Mouse (Mus musculus): ENCODE measurements around the gene Vps26a. TPM values are rescaled to one million over a fixed set of nuclear protein-coding genes. Genes with fewer than 3 reads are reported as not detected.

Vps26a gene
- 81.4 TPM for polyA plus RNA-seq (2017; shearing (Covaris generic))

DNA sequence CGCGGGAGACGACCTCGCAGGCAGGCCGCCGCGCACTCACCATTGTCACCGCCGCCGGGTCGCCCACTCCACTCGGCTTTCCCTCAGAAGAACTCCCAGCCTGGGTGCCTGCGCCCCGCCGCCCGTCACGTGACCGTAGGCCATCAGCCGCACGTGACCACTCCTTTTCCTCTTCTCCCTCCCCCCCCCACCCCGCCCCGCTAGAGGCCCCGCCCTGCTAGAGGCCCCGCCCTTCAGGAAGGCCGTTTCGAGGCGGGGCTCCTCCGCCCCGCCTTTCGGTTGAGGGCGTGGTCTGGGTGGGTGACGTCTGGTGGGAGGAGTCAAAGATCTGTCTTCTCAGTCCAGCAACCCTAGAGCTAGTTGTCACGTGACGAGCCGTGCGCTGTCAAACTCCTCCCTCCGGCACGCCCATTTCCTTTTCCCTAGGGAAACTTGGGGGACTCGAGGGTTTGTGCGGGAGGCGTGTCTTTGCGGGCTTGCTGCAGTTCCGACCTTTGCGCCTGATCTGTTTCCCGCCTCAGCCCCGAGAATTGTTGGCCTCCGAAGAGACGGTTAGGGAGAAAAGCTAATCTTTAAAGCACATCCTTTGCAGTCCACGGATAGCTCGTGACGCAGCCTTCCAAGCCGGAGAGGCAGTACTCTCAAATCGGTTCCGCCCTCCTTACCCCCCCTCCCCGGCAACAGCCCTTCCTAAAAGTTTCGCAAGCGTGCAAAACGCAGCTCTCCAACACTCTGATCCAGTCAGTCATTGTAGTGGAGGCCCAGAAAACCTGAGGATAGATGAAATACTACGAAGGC is at the start of gene Vps26a:
Gene Vps26a, minus strand, starts transcription at position 188 of the 798 bp plus-strand sequence.

DNA sequence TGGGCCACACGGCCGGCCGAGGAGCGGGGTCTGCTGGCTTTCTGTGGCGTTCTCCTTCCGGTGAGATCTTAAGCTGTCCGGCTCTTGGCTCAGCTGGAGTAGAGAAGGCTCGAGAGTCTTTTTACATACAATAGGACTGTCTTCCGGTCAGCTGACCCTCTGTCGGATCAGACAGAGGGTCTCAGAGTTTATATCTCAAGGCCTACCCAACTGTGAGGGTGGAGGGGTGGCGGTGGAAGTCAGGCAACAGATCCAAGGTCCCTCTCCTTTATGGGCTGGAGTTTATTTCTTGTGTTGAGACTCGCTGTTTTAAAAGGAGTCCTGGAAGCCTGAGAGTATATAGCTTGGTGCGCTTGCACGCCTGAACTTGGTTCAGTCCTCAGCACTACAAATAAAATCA is 40.7 kb upstream of the Vps26a start, which contains the start of gene Srgn:
Gene Srgn, minus strand, starts transcription at position 101 of the 400 bp plus-strand sequence.

DNA sequence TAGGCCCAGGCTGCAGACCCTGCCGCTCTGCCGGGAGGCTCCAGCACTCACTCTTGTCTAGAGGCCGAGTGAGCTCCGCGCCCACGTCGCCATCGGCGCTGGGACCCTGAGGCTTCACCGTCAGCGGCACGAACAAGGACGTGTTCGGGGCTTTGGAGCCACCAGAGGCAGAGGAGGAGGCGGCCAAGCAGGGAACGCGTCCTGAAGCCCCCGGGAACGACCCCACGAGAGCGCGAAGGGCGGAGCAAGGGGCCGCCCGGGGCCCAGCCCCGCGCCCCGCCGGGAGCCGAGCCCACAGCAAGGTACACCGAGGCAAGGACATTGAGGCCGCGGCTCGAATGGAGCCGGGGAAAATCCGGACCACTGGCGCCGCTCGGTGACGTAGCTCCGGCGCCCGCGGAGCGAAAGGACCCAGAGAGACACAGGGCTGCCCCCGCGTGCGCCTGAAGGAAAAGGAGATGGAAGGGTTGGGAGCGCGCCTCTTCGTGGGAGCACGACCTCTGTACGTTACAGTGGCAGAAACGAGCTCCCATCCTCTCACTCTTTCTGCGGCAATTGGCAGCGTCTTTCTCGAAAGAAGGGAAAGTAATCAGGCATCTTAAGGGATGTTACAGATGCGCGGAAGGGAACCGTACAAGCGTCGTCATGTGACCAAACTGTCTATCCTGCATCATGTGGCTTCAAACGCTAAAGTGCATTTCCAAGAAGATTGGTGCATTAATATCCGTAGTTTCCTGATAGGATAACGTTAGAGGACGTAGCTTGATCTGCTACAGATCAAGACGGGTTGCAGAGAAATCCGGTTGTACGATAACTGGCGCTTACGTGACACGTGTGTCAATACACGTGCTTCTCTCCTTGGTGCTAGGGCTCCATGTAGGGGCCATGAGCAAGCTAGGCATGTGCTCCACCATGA is 37.0 kb downstream of the Vps26a start, which contains the start of the genes 4930507D05Rik and Supv3l1:
Gene 4930507D05Rik, plus strand, starts transcription at position 126 of the 916 bp plus-strand sequence.
Gene Supv3l1, minus strand, starts transcription at position 375 of the 916 bp plus-strand sequence.

DNA sequence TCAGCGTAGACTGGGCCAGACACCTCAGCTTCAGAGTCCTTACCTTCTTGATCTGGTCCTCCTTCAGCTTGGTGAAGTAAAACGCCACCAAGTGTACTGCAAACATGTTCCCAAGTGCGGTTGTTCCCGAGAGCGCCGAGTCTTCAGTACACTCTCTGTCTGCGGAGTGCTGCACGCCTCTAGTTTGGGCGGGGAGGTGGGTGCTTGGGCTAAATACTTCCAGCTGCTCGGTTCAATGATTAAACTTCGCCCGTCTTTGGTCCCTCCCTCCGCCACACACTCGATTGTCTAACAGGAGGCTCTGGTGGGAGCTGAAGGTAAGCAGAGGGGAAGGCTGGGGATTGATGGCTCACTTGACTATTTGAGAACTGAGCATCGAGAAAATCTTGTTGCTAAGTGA is 64.3 kb downstream of the Vps26a start, which contains the start of gene Hkdc1:
Gene Hkdc1, minus strand, starts transcription at position 237 of the 400 bp plus-strand sequence.

Other genes with a start within 250 kb of the Vps26a start
- gene Tacr2, start 234.4 kb downstream of the Vps26a start, polyA plus RNA-seq (2017; shearing (Covaris generic)), result not detected
- gene Hk1, start 106.9 kb downstream of the Vps26a start, polyA plus RNA-seq (2017; shearing (Covaris generic)), result 173 TPM
- not detected for gene Hkdc1, start 64.3 kb downstream of the Vps26a start, polyA plus RNA-seq (2017; shearing (Covaris generic))
- gene 4930507D05Rik, start 37.3 kb downstream of the Vps26a start, polyA plus RNA-seq (2017; shearing (Covaris generic)), result not detected
- 19.5 TPM for gene Supv3l1, start 37.1 kb downstream of the Vps26a start, polyA plus RNA-seq (2017; shearing (Covaris generic))
- gene Srgn, start 40.6 kb upstream of the Vps26a start, polyA plus RNA-seq (2017; shearing (Covaris generic)), result 1,417 TPM
- 6.0 TPM for gene Kif1bp, start 91.7 kb upstream of the Vps26a start, polyA plus RNA-seq (2017; shearing (Covaris generic))
- 55.3 TPM for gene Ddx21, start 115.5 kb upstream of the Vps26a start, polyA plus RNA-seq (2017; shearing (Covaris generic))
- gene Ddx50, start 164.4 kb upstream of the Vps26a start, polyA plus RNA-seq (2017; shearing (Covaris generic)), result 142 TPM
- 1.7 TPM for gene Stox1, start 239.3 kb upstream of the Vps26a start, polyA plus RNA-seq (2017; shearing (Covaris generic))

Data from activated CD4-positive, CD25-positive, alpha-beta regulatory T cell, adult 9 weeks (primary cell).